Mouse (Mus musculus) 3134 (cell line): ENCODE measurements around the gene Itga2.
A peak's percentile ranks its signal among the peaks of the same experiment; 100 is the strongest.

Experiments used
- DNase-seq: peaks from one replicate; pipeline ENCODE4 v3.0.0-alpha.2; 2011; ENCODE audit warnings: low spot score; ENCODE audit not compliant: insufficient read length; ENCODE audit errors: extremely low read depth

The Itga2 gene

DNA sequence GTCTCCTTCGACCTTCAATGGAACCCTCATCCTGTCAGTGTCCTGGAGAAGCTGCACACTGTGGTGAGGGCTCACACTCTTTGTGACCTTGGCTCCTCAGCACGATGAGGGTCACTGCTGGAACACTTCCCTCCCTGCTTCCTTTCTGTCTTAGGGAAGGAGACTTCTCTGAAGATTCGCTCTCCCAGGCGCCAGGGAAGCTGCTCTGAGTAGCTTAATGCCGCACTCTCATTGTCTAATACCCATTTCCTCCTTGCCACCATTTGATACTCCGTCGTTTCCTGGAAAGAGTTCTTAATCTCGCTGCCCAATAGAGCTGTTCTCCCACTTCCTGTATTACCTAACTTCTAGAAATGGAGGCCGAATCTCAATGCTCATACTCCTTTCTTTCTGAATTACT, 46.7 kb downstream of the Itga2 start:
- DNase-seq = no peak

GRCm38 (mm10) chr13:114878667-114879066, 53.2 kb downstream of the Itga2 start:
- DNase-seq = no peak

DNA sequence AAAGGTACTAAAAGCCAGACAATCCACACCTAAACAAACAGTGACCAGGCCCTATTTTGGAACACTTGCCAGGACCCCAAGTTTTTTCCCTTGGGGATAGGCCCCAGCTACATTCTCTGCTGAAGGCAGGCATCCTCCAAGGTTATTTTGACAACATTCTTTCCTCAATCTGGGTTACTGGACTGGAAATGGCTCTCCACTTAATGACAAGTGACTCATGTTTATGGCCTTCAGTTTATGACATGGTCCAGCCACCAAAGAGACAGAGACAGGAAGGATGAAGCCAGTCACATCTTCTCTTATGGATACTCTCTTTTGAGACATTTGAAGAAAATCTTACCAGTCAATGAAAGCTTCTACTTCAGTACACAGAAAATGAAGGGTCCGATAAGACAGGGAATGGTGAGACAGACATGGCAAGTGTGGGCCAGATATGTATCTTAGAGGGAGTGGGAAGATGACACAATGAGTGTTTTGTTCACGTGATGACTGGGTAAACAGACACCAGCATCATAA, 55.8 kb downstream of the Itga2 start:
- peak; percentile 7 for DNase-seq

- no peak for DNase-seq
Measured at GRCm38 (mm10) chr13:114874738-114875137, 57.2 kb downstream of the Itga2 start.

DNA sequence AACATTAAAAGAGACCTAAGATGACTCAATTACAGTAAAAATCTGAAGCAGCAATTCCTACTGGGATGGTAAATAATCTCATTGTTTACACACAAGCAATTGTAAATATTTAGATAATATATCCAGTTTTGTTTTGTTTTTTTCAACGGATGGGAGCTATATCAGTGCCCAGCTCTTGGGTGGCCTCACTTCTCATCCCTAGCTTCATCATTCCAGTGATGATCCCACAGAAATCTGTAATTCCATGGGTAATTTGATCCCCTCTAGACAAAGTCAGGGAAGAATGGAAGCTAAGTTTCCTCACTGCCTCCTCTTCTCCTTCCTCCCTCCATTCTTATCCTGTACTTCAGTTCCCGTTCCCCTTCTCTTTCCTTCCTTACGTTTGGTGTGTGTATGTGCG, 74.4 kb downstream of the Itga2 start:
- no peak for DNase-seq

GRCm38 (mm10) chr13:114856269-114856627, 75.7 kb downstream of the Itga2 start:
- DNase-seq = no peak

DNA sequence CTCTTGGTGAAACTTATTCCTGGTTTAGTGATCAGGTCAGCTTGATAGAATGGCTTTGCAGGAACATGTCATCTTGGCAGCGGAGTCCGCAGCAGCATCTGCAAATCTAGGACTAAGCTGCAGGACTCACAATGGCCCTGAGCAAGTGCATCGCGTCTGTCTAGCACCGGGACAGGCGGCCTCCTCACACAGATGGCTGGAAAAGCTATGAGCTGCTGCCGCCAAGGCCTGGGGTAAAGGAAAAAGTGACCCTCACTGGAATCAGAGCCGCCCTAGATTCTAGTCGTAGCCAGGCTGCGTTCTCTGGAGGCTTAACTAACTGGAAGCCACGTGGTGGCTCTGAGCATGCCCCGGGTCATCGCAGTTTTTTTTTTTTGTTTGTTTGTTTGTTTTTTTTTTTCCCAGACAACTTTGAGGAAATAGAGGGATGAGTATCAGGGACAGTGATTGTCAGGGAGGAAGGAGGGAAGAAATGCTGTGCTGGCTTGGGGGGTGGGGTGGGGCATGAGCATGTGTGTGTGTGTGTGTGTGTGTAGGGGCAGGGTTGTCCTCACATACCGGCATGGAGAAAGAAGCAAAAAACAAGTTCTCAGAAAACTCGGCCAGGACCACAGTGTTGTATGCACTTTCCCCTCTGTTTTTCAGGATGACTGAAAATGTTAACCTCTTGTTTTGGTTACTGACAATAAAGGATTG, 76.2 kb downstream of the Itga2 start:
- no peak for DNase-seq

GRCm38 (mm10) chr13:114854428-114854827, 77.5 kb downstream of the Itga2 start:
- no peak for DNase-seq

- DNase-seq = no peak
Measured at GRCm38 (mm10) chr13:114854023-114854422, 77.9 kb downstream of the Itga2 start.

DNA sequence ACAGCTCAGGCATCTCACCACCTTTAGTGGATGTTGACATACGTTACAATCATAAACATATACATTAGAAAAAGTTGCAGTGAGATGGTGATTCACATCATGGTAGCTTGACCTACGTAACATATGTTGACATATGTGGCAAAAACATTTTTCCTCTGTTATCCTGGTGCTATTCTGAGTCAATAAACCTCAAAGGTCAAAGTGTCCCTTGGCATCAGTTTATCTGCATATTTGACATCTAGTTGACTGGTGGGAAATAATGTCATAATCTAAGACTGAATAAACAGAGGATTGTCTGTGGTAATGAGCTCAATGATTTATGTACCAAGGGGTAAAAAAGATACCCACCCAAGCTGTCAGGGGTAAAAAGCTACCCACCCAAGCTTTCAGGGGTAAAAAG, 78.7 kb downstream of the Itga2 start:
- DNase-seq = no peak

- no peak for DNase-seq
Measured at GRCm38 (mm10) chr13:114852264-114853111, 79.4 kb downstream of the Itga2 start.

GRCm38 (mm10) chr13:114848945-114849344, 83.0 kb downstream of the Itga2 start:
- DNase-seq = no peak

- no peak for DNase-seq
Measured at GRCm38 (mm10) chr13:114845804-114846203, 86.1 kb downstream of the Itga2 start.

- no peak for DNase-seq
Measured at GRCm38 (mm10) chr13:114843318-114843717, 88.6 kb downstream of the Itga2 start.

DNA sequence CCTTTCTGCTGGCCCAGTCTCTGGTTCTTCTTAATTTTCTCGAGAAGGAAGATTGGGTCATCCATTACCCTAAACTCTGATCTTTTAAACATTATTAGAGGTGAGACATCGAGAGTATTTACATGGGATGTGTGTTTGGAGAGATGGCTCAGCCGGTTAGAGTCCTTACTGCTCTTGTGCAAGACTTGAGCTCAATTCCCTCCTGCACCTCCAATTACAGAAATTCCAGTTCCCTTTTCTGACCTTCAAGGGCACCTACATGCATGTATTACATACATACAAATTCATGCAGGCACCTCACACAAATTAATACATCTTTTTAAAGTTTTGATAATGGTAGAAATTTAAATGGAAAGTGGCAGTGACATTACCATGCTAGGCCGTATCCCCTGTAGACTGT, 91.4 kb downstream of the Itga2 start:
- no peak for DNase-seq

DNA sequence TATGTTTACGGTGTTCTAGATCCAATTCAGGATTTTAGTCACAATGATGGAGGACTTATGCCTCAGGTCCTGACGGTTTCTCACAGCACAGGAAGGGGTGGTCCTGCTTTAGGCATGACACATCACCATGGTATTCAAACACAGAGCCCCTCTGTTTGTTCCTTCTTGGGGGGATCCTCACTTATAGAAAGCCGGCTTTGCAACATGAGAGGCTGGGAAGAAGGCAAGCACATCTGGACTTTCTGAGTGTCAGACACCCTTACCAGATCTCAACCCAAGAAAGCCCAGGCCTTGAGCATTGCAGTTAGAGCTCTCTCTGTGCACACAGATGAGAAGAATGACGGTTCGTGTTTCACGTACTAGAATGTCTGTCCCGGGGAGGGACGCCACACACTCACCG, 92.8 kb downstream of the Itga2 start:
- DNase-seq = no peak

DNA sequence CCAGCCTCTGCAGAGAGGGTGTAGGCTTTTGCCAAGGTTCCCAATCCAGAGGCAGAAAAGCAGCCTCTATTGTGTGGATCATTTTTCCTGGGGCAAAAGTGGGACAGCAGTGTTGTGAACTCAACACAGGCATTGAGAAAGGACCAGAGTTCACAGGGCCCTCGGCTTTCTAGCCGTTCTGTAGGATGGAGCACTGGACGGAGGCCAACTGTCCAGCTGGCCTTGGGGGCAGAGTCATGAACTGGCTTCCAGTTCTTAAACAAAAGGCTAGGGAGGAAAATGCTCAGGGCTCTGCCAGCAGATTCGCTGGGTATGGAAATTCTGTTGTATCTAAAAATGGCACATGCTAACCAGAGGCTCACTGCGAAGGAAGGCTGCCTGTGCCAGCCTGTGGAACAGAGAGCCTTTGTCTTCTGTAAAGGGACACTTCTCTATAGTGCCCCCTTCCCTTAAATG, 93.3 kb downstream of the Itga2 start:
- DNase-seq = no peak

GRCm38 (mm10) chr13:114837061-114837460, 94.8 kb downstream of the Itga2 start:
- DNase-seq = no peak

GRCm38 (mm10) chr13:114834580-114834979, 97.3 kb downstream of the Itga2 start:
- no peak for DNase-seq

- DNase-seq = no peak
Measured at GRCm38 (mm10) chr13:114833351-114833750, 98.5 kb downstream of the Itga2 start.

DNA sequence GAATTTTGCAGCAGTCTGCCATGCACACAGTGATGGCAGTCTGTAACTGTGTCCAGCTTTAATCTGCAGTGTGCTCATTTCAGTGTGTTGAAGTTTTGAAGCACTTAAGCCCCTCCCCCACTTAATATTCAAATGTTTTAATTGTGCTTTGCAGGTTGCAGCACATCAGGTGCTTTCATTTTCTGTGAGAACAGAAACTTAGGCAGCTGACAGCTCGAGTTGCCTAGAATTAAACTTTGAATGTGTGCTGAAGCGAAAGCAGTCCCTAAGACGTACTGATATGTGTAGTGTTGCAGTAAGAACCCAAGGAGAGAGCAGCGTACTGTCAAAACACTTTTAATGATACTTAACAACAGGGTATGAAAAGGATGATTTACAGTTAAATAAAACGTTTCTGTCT, 99.1 kb downstream of the Itga2 start:
- DNase-seq = no peak

DNA sequence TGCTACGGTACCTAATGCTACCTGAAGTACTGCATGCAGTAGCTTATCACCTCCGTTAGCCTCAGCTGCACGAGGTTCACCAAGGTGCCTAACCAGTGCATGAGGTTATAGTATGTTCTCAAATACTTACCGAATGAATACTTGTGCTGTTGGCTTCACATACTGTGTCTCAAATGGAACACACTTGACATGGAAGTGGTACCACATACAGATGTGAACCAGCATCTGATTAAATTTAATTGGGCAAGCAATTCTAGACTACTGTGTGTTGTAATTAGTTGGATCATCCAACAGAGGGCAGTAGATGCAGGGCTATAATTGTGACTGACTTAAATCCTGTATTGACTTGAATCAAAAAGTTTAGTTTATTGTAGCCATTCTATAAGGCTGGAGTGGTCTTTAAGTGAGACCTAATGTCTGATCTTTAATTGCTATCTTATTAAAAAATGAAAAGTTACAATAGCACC, 100.5 kb downstream of the Itga2 start:
- DNase-seq = no peak
